Mouse (Mus musculus): Measurements from ENCODE around the gene Rsl24d1. TPM values are rescaled to one million over a fixed set of nuclear protein-coding genes. Genes with fewer than 3 reads are reported as not detected.

Gene Rsl24d1
- polyA plus RNA-seq, 1 experiment from 2014 or later = 93.9 TPM

- Histone ChIP-seq H3K4me1 (ENCODE audit: control insufficient read depth, insufficient read depth, low read depth, low read length) (no peaks in the 10 kb centered on the region; the same call in 1 of the 2 replicates), H3K4me3 (ENCODE audit: low read length) (no peak overlapping the region), H3K9me3 (ENCODE audit: control insufficient read depth, low read length) (no peaks in the 10 kb centered on the region), H3K27me3 (replicated peaks; ENCODE audit: control insufficient read depth, insufficient read depth, low read length) (no peaks in the 10 kb centered on the region), H3K27ac (ENCODE audit: low read depth, low read length) (no peak overlapping the region), H3K4me2 (ENCODE audit: low read length) (no peak overlapping the region), H3K9ac (ENCODE audit: low read depth, low read length) (no peak overlapping the region), H3K36me3 (ENCODE audit: control insufficient read depth, insufficient read depth, low read length) (no peaks in the 10 kb centered on the region)
- WGBS = 45% methylated on average over 1 of the region's 1 CpGs
- no peak for ATAC-seq
Measured at GRCm38 (mm10) chr9:73159265-73159664, 46.0 kb downstream of the Rsl24d1 start.

- H3K4me2 ChIP-seq (ENCODE audit: low read length) = peak overlapping the region; percentile 55
- no peak overlapping the region for H3K9ac ChIP-seq (ENCODE audit: low read depth, low read length)
- H3K36me3 ChIP-seq (ENCODE audit: control insufficient read depth, insufficient read depth, low read length) = no peaks in the 10 kb centered on the region
- 21% methylated on average over 26 of the region's 26 CpGs for WGBS
- peak overlapping the region; percentile 17; the same call in 1 of the 2 replicates for H3K4me3 ChIP-seq (ENCODE audit: low read length)
- H3K27ac ChIP-seq (ENCODE audit: low read depth, low read length) = no peak overlapping the region
- H3K9me3 ChIP-seq (ENCODE audit: control insufficient read depth, low read length) = no peaks in the 10 kb centered on the region
- ATAC-seq = peak; percentile 90
- no peaks in the 10 kb centered on the region for H3K27me3 ChIP-seq (replicated peaks; ENCODE audit: control insufficient read depth, insufficient read depth, low read length)
- no peaks in the 10 kb centered on the region; the same call in 1 of the 2 replicates for H3K4me1 ChIP-seq (ENCODE audit: control insufficient read depth, insufficient read depth, low read depth, low read length)
Measured at GRCm38 (mm10) chr9:73162571-73163333, 49.5 kb downstream of the Rsl24d1 start.

GRCm38 (mm10) chr9:73165631-73166030, 52.4 kb downstream of the Rsl24d1 start:
- Histone ChIP-seq H3K9ac (ENCODE audit: low read depth, low read length) (no peak overlapping the region), H3K9me3 (ENCODE audit: control insufficient read depth, low read length) (peaks cover 4% of the 10 kb centered on the region; the same call in 1 of the 2 replicates), H3K4me2 (ENCODE audit: low read length) (no peak overlapping the region), H3K36me3 (ENCODE audit: control insufficient read depth, insufficient read depth, low read length) (no peaks in the 10 kb centered on the region), H3K27ac (ENCODE audit: low read depth, low read length) (no peak overlapping the region), H3K27me3 (replicated peaks; ENCODE audit: control insufficient read depth, insufficient read depth, low read length) (no peaks in the 10 kb centered on the region), H3K4me1 (ENCODE audit: control insufficient read depth, insufficient read depth, low read depth, low read length) (no peaks in the 10 kb centered on the region; the same call in 1 of the 2 replicates), H3K4me3 (ENCODE audit: low read length) (no peak overlapping the region)
- WGBS = 81% methylated on average over 4 of the region's 4 CpGs
- no peak for ATAC-seq

Other genes with a start within 250 kb of the Rsl24d1 start
- 12.0 and 13.4 TPM in 2 replicates for gene Pygo1, start 187.8 kb upstream of the Rsl24d1 start, polyA plus RNA-seq (2015; fragmentation: Nextera tagmentation; extraction: Ambion mirVana)
- 2.4 and 2.5 TPM in 2 replicates for gene Dyx1c1, start 154.6 kb upstream of the Rsl24d1 start, polyA plus RNA-seq (2015; fragmentation: Nextera tagmentation; extraction: Ambion mirVana)
- gene Gm44503, start 154.6 kb upstream of the Rsl24d1 start, polyA plus RNA-seq (2015; fragmentation: Nextera tagmentation; extraction: Ambion mirVana) = not detected in 2 replicates
- gene Ccpg1os, start 128.0 kb upstream of the Rsl24d1 start, polyA plus RNA-seq (2015; fragmentation: Nextera tagmentation; extraction: Ambion mirVana) = 23.6 and 24.3 TPM in 2 replicates
- gene Ccpg1, start 128.0 kb upstream of the Rsl24d1 start, polyA plus RNA-seq (2015; fragmentation: Nextera tagmentation; extraction: Ambion mirVana) = 49.6 and 50.7 TPM in 2 replicates
- 14.6 and 17.3 TPM in 2 replicates for gene Pigb, start 73.0 kb upstream of the Rsl24d1 start, polyA plus RNA-seq (2015; fragmentation: Nextera tagmentation; extraction: Ambion mirVana)
- gene Rab27a, start 68.6 kb upstream of the Rsl24d1 start, polyA plus RNA-seq (2015; fragmentation: Nextera tagmentation; extraction: Ambion mirVana) = 3.8 and 4.6 TPM in 2 replicates
- gene Khdc3, start 11.6 kb upstream of the Rsl24d1 start, polyA plus RNA-seq (2015; fragmentation: Nextera tagmentation; extraction: Ambion mirVana) = 0.12 and 0.24 TPM in 2 replicates
- gene Gm20509, start 11.0 kb upstream of the Rsl24d1 start, polyA plus RNA-seq (2015; fragmentation: Nextera tagmentation; extraction: Ambion mirVana) = not detected in 2 replicates

Measured in hindbrain, embryonic 16.5 days (tissue).